Mouse (Mus musculus) megakaryocyte, adult 5-6 weeks (primary cell): ENCODE data around the gene Sgsh. TPM values are rescaled to one million over a fixed set of nuclear protein-coding genes. Genes with fewer than 3 reads are reported as not detected.

ENCODE experiments used
- ATAC-seq: 2 replicates; pipeline ENCODE4 v1.8.0; 2016; ENCODE audit warnings: mild to moderate bottlenecking, inconsistent platforms; ENCODE audit not compliant: poor library complexity, severe bottlenecking
- total RNA-seq, 2 experiments: library from RNA; stranded (forward) in 1 of 2; stranded (reverse) in 1 of 2; fragments of 153-499, 151-499 nt in 1 of 2; fragments of 221-1000, 200-1000 nt in 1 of 2; gene quantifications; 2 replicates each; pipeline versions ENCODE4 v1.2.3 to v1.2.4; 2015 to 2017

Gene Sgsh
- total RNA-seq, 2 experiments from 2014 or later: 12.9 TPM

GRCm38 (mm10) chr11:119378551-119378950 is 23.2 kb upstream of the Sgsh start:
- ATAC-seq: no peak

DNA sequence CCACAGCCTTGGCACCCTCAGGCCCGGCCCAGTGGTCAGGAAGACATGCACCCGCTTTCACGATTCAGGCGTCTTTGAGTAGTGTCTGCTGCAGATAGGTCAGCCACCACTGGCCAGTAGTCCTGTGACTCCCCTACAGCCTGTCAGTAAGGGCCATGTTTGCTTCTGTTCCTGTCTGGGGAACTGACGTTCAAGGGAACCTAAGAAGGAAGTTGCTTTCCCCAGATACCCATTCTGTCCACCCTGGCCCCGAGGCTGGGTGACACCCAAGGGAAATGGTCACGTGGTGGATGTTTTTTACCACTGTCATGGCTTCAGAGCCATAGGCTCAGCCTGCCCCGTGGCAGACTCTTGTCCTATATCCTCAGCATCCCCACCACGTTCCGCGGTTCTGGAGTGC is 22.0 kb upstream of the Sgsh start:
- ATAC-seq: peak; percentile 78

DNA sequence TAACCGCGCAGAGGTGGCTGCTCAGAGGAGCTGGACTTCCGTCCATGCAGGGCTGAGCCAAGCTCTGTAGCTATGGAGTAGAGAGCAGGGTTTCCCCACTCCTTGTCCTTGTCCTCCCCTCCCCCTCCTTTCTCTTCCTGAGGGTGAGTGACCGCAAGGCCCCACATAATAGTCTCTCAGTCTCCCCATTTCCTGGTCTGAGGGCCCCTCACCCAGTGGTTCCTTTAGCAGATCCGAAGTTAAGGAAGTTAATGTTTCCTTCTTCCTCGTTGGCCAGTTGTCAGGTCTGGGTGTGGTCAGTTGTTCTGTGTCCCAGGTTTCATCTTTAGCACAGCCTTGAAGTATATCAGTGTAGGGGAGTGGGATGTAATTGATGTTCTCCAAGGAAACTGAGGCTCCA is 20.1 kb upstream of the Sgsh start:
- peak; percentile 68 for ATAC-seq

GRCm38 (mm10) chr11:119363534-119364145 is 8.3 kb upstream of the Sgsh start:
- peak; percentile 100 for ATAC-seq

- ATAC-seq: peak; percentile 36; the same call in 1 of the 2 replicates
These were observed 7.6 kb upstream of the Sgsh start for GRCm38 (mm10) chr11:119362769-119363533.

GRCm38 (mm10) chr11:119359089-119359488 is 3.8 kb upstream of the Sgsh start:
- no peak for ATAC-seq

DNA sequence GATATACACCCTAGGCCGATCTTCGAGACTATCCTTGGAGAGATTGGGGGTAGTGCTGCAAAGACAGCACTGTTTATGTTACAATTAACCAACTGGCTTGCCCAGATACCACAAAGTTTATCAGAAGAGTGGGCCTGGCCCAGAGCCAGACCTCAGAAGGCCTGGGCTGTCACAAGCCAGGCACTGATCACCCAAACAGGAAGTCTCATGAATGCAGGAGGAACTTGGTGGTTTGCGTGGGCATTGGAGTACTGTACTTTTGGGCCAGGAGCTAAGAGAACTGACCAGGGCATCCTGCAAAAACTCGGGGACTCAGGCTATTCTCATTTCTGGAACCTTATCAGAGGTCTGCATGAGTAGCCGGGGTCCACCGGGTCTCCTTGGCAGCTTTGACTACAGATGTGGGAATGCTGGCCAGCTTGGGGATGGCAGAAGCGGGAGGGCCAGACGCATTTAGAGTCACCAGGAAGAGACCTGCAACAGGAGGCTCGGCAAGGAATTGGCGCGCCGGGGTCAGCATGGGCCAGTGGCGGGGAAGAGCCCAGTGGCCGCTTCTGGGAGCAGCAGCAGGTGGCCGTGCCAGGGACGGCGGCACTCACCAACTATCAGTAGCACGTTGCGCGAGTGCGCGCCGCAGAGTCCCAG is 416 bp downstream of the Sgsh start:
- peak; percentile 75 for ATAC-seq

DNA sequence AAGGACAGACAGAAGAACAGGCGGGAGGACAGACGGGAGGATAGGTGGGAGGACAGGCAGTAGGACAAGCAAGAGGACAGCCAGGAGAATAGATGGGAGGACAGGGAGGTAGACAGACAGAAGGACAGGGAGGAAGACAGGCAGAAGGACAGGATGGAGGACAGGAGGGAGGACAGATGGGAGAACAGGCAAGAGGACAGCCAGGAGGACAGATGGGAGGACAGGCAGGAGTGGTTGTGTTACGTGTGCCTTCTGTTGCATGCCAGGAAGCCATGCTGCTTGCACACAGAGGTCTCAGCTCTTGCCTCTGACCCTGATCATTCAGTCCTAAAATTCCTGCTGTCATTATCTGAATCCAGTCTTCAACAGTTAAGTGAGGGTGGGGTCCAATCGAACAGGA is 1.4 kb downstream of the Sgsh start:
- no peak for ATAC-seq

- peak; percentile 23 for ATAC-seq
These were observed 3.2 kb downstream of the Sgsh start for GRCm38 (mm10) chr11:119352113-119352512.

GRCm38 (mm10) chr11:119347125-119347524 is 8.2 kb downstream of the Sgsh start:
- ATAC-seq: no peak

DNA sequence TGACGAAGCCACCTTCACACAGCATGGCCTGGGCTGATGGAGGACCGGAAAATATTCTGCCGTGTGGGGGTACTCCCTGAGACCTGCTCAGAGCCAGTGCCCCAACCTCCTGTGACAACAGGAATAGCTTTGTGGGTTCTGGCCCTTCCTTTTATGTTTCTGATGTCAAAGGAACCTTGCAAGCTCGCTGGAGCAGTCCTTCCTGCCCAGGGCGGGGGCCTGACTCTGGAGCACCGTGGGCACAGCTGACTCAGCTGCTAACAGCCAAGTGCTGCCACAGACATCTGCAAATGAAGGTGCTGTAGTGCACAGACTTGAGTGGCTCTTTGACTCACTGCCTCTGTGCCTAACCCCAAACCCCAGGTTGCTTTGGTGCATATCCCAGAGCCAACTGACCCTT is 10.5 kb downstream of the Sgsh start:
- 0 out of 2 replicates have a peak, but pooled peaks have one; percentile 23 for ATAC-seq

DNA sequence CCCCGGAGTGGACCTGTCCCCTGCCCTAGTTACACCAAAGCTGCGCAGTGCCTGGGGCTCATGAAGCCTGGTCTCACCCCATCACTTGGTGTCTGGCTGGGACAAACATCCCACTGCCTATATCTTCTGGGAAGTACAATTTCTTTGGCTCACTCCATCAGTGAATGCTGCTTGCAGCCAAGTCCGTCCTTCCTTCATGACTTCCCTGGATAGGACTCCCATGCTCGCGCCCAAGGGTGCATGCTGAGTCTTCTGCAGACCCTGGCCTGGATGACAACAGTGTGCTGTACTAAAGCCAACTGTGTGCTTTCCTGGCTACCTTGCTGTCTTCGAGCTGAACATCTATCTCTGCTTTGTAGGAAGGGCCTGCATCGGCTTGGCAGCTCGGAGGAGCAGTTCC is 11.2 kb downstream of the Sgsh start:
- ATAC-seq: no peak

GRCm38 (mm10) chr11:119339637-119340036 is 15.7 kb downstream of the Sgsh start:
- ATAC-seq: peak; percentile 94

- ATAC-seq: no peak
These were observed 16.2 kb downstream of the Sgsh start for GRCm38 (mm10) chr11:119339179-119339578.

DNA sequence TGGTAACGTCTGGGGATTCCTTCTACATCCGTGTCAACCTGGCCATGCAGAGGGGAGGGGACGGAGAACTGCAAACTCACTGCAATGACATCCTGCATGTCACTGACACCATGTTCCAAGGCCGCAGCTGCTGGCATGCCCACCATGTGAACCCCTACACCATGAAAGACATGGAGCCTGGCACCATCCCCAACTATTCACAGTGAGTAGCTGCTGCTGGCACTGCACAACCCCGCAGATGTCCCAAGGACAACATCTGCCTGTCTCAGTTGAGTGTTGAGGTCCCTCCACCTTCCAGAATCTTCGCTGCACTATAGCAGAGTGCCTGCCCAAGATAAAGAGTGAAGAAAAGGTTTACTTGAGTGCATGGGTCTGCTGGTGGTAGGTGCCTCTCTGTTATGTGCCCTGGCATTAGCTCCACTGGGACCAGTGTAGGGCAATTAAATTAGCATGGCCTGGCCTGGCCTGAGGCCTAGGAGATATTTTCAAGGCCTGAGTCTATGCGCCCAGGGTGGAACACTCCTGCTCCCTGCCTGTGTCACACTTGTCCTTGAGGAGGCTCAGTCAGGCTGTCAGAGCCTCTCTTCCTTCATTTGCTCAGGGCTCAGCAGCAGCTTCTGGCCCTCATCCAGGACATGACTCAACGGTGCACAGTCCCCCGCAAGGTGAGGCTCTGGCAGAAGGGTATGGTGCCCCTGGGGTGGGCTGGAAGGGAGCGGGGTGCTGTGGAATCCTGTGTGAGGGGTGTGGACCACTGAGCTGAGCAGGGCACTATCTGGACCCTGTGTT is 16.9 kb downstream of the Sgsh start:
- no peak for ATAC-seq

GRCm38 (mm10) chr11:119331970-119332369 is 23.4 kb downstream of the Sgsh start:
- ATAC-seq: no peak

GRCm38 (mm10) chr11:119330592-119330991 is 24.7 kb downstream of the Sgsh start:
- ATAC-seq: no peak

DNA sequence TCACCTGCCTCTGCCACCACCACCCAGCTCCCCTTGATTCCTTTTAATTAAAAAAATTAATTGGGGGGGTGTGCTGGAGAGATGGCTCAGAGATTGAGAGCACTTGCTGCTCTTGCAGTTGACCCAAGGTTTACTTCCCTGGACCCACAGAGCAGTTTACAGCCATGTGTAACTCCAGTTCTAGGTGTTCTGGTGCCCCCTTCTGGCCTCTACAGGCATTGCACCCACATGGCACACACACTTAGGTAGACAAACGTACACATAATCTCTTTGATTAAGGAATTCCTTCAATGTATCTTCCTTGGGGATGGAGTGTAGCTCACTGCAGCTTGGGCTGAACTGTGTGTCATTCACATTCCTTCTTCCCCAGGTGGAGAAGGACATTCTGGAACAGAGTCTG is 30.3 kb downstream of the Sgsh start:
- no peak for ATAC-seq

DNA sequence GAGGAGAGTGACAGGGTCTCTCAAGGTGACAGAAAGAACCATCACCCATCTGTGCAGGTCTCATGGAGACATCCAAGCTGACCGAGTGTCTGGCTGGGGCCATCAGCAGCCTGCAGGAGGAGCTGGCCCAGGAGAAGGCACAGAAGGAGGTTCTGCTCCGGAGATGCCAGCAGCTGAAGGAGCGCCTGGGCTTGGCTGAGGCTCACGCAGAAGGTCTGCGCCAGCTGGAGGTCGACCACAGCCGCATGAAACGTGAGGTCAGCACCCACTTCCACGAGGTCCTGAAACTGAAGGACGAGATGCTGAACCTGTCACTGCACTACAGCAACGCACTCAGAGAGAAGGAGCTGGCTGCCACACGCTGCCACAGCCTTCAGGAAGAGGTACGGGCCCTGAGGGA is 32.8 kb downstream of the Sgsh start:
- ATAC-seq: no peak

DNA sequence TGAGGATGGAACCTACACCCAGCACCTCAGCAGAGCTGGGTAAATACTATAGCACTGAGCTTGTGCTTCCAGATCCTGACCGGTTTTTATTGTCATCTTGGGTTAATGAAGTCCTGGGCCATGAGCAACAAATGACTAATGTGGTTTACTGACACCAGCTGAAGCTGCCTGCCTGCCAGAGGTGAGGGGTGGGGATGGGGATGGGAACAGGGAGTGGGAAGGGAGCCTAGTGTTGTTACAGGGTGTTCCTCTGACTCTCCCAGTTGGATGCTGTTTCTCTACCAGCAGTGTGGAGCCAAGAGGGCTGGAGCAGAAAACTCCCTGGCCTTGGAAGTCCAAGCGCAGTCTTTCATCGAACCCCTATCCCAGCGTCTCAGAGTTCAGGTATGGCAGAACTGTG is 38.6 kb downstream of the Sgsh start:
- no peak for ATAC-seq

GRCm38 (mm10) chr11:119314252-119314936 is 40.9 kb downstream of the Sgsh start:
- no peak for ATAC-seq
